Mouse (Mus musculus): ENCODE measurements around the gene Aadacl4.
"Not testable (repeated sequence)": the region's sequence is repeated elsewhere in the genome, so short reads cannot be mapped to it uniquely, and the experiment has no call there.

Gene Aadacl4

DNA sequence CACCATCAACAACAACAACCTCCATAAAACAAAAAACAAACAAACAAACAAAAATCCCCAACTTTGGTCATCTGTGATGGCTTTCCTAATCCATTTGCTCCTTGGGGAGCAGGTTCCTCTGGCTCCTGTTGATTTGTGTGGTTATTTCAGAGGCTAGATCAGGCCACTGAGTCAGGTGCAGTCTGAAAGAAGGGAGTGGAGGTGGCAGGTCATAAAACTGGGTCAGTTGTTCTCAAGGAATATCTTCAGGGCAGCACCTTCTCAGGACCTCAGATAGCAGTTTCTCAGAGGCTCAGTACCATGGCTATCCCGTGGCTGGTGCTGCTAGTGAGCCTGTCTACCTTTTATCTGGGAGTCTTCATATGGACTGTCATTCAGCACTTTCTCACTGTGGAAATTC, at the start of gene Aadacl4:
Aadacl4 (plus strand) TSS at position 301 of the 400 bp plus-strand sequence.
- DNase-seq (ENCODE audit: low read depth, low spot score), result no peak

DNA sequence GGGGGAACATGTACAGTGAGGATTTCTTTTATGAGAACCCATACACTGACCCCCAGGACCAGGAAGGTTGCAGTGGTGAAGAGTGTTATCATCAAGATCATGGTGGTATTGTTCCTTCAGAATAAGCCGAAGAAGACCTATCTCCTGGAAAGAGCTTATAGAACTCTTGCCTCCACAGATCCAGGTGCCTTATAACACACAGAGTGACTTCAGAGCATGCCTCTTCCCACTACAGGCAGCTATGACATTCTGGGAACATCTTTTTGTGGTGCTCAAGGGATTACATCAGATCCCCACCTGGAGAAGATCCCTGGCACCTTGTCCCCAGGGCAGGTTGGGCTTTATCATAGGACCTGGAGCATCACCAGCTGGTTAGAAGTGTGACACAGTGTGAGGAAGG, 48.5 kb upstream of the Aadacl4 start, which contains the start of gene Gm13124:
Gm13124 (minus strand) TSS at position 101 of the 400 bp plus-strand sequence.
- no peak for DNase-seq (ENCODE audit: low read depth, low spot score)

DNA sequence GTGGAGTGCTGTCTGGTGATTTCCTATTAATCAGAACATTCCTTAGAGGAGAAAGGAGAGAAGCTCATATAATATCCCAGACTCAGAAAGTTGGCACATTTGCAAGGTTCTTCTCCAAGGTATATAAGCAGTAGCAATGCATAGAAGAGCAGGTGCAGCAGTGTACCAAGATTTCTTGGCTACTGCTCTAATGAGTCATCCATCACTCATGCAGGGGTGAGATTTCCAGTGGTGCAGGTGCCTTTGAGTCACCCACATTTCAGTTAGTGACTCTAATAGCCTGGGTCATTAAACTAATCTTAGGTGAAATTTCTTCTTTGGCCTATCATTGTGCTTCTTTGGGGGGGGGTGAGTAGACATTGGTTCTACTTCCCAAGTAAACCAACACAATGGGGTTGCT, 45.8 kb upstream of the Aadacl4 start:
- no peak for DNase-seq (ENCODE audit: low read depth, low spot score)

DNA sequence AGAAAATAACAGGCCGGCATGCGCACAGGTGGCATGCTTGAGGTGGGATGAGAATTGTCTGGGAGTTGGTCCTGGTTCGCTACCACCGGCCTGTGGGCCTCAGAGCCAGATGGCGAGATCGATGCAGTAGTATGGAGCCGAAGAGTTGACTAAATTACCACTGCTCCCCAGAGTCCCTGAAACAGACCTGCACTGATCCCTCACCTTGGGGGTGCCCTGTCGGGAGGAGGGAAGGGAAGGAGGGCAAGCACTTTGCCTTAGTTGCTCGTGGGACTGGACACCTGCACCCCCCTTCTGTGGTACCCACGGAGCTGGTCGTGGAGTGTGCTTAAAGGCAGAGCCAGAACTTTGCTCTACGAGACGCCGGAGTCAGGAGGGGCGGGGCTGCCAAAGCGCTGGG, 27.3 kb upstream of the Aadacl4 start:
- DNase-seq (ENCODE audit: low read depth, low spot score), result not testable (repeated sequence)

DNA sequence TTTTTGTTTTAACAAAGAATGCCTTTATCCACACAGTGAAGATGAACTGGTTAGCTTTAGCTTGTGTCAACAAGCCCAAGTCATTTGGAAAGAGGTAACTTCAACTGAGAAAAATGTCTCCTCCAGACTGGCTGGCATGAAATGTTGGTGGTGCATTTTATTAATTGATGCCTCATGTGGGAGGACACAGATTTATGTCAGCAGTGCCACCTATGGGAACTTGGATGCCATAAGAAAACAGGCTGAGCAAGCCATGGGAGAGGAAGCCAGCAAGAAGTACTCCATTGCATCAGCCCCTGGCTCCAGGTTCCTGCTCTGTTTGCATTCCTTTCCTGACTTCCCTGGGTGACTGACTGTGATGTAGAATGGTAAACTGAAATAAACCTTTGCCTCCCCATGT, 20.7 kb upstream of the Aadacl4 start:
- DNase-seq (ENCODE audit: low read depth, low spot score), result no peak

DNA sequence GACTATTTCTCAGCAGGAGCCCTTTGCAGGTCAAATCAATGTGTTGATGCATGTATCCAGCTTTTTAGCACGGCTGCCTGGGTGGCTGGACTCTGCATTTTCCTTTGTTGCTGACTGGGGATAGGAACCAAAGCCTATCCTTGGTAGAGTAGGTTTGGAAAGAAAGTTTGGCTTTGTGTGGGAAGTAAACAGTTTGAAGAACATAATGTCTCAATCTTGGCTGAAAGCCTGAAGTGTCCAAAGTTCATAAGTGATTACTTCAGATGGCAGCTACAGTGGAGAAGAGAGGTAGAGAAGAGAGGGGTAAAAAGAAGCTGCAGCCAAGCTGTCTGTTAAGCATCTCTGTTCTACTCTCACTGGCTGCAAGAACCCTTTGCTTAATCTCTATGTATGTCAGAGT, 1.1 kb downstream of the Aadacl4 start:
- DNase-seq (ENCODE audit: low read depth, low spot score), result no peak

DNA sequence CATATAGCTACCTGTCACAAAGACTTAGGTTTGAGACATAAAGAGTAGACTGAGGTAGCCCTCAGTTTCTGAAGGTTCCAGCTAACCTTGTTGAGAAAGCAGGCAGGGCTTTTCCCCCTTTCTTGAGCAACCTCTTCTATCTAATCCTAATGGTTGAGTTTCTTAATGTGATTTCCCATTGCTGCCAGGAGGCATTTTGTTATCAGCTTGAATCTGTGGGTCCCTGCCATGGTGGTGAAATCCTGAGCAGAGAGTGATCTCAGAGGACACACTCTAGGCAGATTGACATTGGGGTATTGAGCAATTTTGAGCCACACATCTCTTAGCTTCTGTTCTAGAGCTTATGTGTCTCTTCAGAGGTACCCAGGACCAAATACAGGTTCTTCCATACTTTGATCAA, 24.8 kb downstream of the Aadacl4 start:
- DNase-seq (ENCODE audit: low read depth, low spot score), result no peak
